Comparison of ENCODE assay signal across 1 mouse cellular context in the genomic region with DNA sequence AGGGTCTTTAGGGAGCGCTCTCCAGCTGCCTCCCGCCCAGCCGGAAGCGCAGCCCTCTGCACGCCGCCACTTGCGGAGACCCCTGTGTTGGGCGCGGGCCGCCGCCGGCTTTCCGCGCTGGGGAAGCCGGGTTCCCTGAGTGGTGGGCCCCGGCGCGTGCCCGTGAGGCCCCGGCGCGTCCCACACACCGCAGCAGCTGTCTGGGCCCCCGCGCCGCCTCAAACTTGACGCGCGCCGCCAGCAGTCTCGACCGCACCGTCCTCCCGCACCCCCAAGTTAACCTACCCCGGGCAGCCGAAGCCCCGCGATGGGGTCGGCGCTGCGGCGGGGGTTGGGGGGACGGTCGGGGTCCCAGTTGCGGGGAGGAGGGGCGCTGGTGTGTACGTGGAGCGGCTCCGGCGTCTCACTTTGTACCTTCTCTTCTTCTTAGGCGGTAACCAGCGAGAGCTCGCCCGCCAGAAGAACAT.
TF ChIP-seq lines count a peak whose summit lies in the region.

No protein-coding gene starts in this region.

TF ChIP-seq in MEL, 35 proteins besides CTCF, POLR2A, EP300 and RAD21:
- TF ChIP-seq NRF1 (IDR thresholded peaks at IDR 0.05; ENCODE audit: insufficient read depth, low read depth, low read length, poor library complexity, severe bottlenecking): no peak
- no peak for TF ChIP-seq CHD1 (IDR thresholded peaks at IDR 0.05; ENCODE audit: low read depth, low read length)
- TF ChIP-seq KAT2A (conservative IDR thresholded peaks at IDR 0.05; ENCODE audit: low read depth, low read length): no peak
- TF ChIP-seq UBTF (IDR thresholded peaks at IDR 0.05; ENCODE audit: borderline replicate concordance, insufficient read depth, low read depth, low read length): 0 out of 2 replicates have a peak, but pooled peaks have one; percentile 27
- TF ChIP-seq ETS1 (IDR thresholded peaks at IDR 0.05; ENCODE audit: low read depth, low read length): no peak
- peak; percentile 36; the same call in 1 of the 2 replicates for TF ChIP-seq SIN3A (IDR thresholded peaks at IDR 0.05; ENCODE audit: low read length)
- TF ChIP-seq HCFC1 (IDR thresholded peaks at IDR 0.05; ENCODE audit: low read depth, low read length): no peak; the same call in 1 of the 2 replicates
